Mouse (Mus musculus): Measurements from ENCODE around the gene Fbxl12.

The Fbxl12 gene

DNA sequence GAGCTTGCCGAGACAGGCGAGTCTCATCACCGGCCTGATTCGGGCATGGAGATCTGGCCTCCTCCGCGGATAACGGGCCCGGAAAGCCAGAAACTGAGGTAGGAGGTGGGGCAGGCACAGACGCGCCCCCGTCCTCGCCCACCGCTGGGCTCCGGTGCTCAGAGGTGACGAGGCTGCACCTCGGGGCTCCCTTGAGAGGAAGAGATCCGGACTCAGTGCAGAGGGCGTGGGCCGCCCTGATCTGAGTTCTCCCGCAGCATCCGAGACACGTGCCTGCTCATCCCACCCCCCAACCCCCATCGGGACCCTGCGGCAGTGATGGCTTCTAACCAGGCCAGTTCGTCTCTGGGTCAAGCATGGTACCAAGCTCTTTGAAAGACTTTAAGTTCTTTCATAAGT is 7.7 kb upstream of the Fbxl12 start:
- DNase-seq (ENCODE audit: low read depth, low spot score), result no peak

- DNase-seq (ENCODE audit: low read depth, low spot score), result peak; percentile 100
Measured at GRCm38 (mm10) chr9:20651602-20652259, 7.2 kb upstream of the Fbxl12 start, which contains the start of gene Pin1. Gene Pin1, plus strand, starts transcription at chr9:20652095.

- no peak for DNase-seq (ENCODE audit: low read depth, low spot score)
Measured at GRCm38 (mm10) chr9:20645121-20645520, 554 bp upstream of the Fbxl12 start.

- no peak for DNase-seq (ENCODE audit: low read depth, low spot score)
Measured at GRCm38 (mm10) chr9:20643781-20644180, 786 bp downstream of the Fbxl12 start.

- DNase-seq (ENCODE audit: low read depth, low spot score), result peak; percentile 98
Measured at GRCm38 (mm10) chr9:20642896-20643466, 1.6 kb downstream of the Fbxl12 start.

DNA sequence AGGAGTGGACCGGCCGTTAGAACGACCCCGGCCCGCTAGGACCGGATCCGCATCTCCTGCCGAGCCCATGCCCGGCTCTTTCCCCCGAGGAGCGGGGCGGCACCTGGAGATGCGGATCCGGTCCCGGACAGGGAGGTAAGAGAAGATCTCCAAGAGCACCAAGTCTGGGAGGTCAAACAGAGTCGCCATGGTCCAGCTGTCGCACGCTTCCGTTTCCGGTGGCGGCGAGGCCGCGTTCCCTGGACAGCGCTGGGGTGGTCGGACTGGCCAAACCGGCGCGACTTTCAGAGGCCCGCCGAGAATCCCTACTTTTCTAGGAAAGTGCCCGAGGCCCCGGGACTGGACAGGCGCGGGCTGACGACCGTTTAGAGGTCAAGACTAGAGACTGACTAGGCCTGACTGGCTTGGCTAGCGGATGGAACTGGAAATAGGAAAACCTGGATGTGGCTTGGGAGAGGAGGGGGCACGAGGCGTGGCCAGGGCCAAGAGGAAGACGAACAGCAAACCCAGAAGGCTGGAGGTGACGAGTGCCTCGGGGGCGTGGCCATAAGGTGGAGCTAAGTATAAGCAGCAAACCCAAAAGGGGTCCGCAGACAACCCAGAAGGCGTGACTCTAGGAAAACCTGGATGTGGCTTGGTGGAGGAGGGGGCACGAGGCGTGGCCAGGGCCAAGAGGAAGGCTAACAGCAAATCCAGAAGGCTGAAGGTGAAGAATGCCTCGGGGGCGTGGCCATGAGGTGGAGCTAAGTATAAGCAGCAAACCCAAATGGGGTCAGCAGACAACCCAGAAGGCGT is 2.3 kb downstream of the Fbxl12 start, which contains the start of gene Ubl5:
Gene Ubl5, plus strand, starts transcription at position 778 of the 795 bp plus-strand sequence.
- peak; percentile 99 for DNase-seq (ENCODE audit: low read depth, low spot score)

- no peak for DNase-seq (ENCODE audit: low read depth, low spot score)
Measured at GRCm38 (mm10) chr9:20641501-20641900, 3.1 kb downstream of the Fbxl12 start.

DNA sequence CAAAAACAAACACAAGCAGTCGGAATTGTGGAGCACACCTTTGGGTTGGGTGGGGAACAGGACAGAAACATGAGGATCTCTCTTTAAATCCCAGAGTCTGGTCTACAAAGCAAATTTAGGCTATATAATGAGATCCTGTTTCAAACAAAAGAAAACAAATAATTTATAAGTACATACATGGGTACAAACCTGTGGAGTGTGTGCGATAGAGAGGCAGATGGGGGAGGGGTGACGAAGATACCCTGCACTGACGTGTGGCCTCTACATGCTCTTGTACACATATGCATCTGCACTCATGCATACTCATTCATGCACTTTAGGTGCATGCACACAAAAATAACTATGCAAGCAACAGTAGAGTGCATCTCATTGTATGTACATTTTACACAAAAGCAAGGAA is 5.1 kb downstream of the Fbxl12 start:
- DNase-seq (ENCODE audit: low read depth, low spot score), result no peak

GRCm38 (mm10) chr9:20638552-20638951 is 6.0 kb downstream of the Fbxl12 start:
- DNase-seq (ENCODE audit: low read depth, low spot score), result no peak

- DNase-seq (ENCODE audit: low read depth, low spot score), result no peak
Measured at GRCm38 (mm10) chr9:20636790-20637189, 7.8 kb downstream of the Fbxl12 start.

GRCm38 (mm10) chr9:20636256-20636655 is 8.3 kb downstream of the Fbxl12 start:
- DNase-seq (ENCODE audit: low read depth, low spot score), result peak; percentile 65

- peak; percentile 64 for DNase-seq (ENCODE audit: low read depth, low spot score)
Measured at GRCm38 (mm10) chr9:20635676-20636075, 8.9 kb downstream of the Fbxl12 start.

- no peak for DNase-seq (ENCODE audit: low read depth, low spot score)
Measured at GRCm38 (mm10) chr9:20631332-20631731, 13.2 kb downstream of the Fbxl12 start.

DNA sequence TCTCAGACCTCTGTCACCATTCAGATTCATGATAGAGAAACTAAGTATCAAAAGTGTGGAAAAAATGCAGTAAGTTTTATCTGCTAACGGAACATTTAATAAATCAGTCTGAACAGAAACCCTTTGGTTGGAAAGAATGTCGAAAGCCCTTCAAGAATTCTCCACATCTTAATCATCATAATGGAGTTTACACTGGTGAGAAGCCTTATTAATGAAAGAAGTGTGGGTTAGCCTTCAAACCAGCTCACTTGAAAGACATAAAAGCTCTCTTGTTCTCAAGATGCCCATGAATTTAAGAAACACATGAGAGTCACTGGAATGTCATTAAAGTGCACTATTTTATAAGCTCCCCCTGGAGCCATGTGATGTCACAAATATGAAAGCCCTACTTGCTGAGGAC is 27.9 kb downstream of the Fbxl12 start:
- DNase-seq (ENCODE audit: low read depth, low spot score), result no peak

DNA sequence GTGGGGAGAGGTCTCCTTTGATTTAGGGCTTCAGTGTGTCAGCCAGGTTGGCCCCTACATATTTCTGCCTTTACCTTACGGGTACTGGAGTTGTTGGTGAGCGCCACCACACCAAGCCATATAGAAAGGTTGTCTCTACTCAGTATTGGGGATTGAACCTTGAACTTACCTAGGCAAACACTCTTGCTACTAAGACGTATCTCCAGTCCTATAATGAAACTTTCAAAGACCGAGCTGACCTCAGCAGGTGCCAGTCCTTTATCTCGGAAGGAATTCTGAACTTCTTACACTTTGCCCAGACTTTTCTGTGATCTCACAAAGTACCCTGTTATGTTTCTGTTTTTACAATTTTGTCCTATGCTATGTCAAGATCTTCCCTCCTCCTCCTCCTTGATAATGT is 32.6 kb downstream of the Fbxl12 start:
- no peak for DNase-seq (ENCODE audit: low read depth, low spot score)

GRCm38 (mm10) chr9:20609831-20610464 is 34.6 kb downstream of the Fbxl12 start:
- DNase-seq (ENCODE audit: low read depth, low spot score), result peak; percentile 32

DNA sequence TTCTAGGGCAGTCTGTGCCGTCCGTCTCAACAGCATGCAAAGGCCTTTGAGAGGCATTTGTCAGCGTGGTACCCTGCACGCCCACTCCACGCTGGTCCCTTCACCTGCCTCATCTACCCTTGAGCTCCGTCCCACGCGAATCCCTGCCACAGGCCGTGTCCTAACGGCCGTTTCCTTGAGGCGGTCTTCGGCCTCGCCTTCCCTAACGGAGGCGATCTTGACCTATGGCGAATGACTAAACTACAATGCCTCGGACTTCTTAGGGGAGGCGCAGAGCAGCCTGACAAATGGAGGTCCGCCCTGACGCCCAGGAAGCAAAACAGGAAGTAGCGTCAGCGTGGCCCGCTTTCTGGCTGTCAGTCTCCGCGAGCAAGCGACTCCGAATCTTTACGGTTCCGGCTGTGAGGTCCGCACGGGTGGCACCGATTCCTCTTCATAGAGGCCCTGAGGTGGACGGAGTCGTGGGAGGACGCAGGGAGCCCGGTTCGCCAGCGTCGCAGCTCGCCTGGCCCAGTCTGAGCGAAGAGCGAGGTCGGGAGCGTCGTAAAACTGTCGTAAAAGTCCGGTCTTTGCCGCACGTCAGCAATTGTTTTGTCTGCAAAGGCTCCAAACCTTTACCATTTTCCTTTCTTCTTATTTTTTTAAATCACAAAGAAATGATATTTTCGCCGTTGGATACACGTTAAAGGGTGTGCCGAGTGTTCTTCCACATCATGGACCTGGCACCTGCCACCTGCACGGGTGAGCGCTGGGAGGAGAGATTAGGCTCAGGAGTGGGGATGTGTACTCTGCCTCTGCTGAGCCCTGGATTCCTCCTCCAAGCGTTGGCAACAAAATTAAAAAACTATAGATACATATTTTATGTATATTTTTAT is 37.2 kb downstream of the Fbxl12 start:
- peak; percentile 96 for DNase-seq (ENCODE audit: low read depth, low spot score)

GRCm38 (mm10) chr9:20606269-20606668 is 38.3 kb downstream of the Fbxl12 start:
- DNase-seq (ENCODE audit: low read depth, low spot score), result no peak

DNA sequence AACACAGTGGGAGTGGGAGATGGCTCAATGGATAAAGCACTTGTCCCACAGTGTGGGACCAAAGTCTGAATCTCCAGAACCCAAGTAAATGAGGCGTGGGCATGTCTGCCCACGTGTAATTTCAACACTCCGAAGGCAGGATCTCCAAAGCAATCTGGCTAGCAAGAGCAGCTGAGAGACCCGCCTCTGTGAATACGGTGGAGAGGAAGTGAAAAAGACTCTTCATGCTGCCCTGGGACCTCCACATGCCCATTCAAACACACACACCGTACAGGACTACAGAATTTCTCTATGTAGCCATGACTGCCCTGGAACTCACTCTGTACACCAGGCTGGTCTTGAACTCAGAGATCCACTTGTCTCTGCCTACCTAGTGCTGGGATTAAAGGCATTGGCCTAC is 43.3 kb downstream of the Fbxl12 start:
- no peak for DNase-seq (ENCODE audit: low read depth, low spot score)

- DNase-seq (ENCODE audit: low read depth, low spot score), result peak; percentile 99
Measured at GRCm38 (mm10) chr9:20581175-20581634, 63.4 kb downstream of the Fbxl12 start, which contains the start of gene Zfp846. Gene Zfp846, plus strand, starts transcription at chr9:20581291.

DNA sequence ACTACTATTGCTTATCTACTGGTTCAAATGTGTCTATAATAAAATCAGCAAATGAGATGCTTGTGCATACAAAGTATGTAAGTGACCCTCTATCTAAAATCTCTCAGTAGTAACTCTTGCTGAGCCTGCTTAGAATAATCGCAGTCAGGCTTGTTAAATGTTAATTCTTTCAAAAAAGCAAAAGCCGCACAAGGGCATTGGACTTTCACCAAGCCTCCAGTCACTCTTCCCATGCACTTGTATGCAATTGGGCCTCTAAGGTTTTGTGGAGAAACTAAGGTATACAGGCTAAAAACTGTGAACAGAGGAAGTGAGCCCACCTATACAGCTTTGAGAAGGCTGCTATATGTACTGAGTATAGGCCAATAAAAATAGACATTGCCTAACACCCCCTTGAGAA is 68.0 kb downstream of the Fbxl12 start:
- no peak for DNase-seq (ENCODE audit: low read depth, low spot score)
